Mouse (Mus musculus) embryonic facial prominence, embryonic 10.5 days (tissue): ENCODE results near the gene Tubd1. TPM values are rescaled to one million over a fixed set of nuclear protein-coding genes. Genes with fewer than 3 reads are reported as not detected.
"Not testable (repeated sequence)": the region's sequence is repeated elsewhere in the genome, so short reads cannot be mapped to it uniquely, and the experiment has no call there.

Experiments used
- DNase-seq: peaks from one replicate; pipeline ENCODE4 v3.0.0-alpha.2; 2017; ENCODE audit warnings: low spot score
- H3K27ac ChIP-seq: fragments of 300-500 bp; sonication (generic); replicated peaks from 2 replicates; pipeline ENCODE4 v1.5.1; 2016; ENCODE audit warnings: mild to moderate bottlenecking
- H3K27me3 ChIP-seq: fragments of 300-500 bp; sonication (generic); replicated peaks from 2 replicates; pipeline ENCODE4 v1.6.1; 2016; ENCODE audit warnings: low read depth, mild to moderate bottlenecking; ENCODE audit not compliant: poor library complexity, severe bottlenecking
- H3K36me3 ChIP-seq: fragments of 300-500 bp; sonication (generic); replicated peaks from 2 replicates; pipeline ENCODE4 v1.6.1; 2016; ENCODE audit warnings: mild to moderate bottlenecking, moderate library complexity
- H3K4me1 ChIP-seq: fragments of 300-500 bp; sonication (generic); 2 replicates; pipeline ENCODE4 v1.6.1; 2016
- H3K4me3 ChIP-seq: fragments of 300-500 bp; sonication (generic); 2 replicates; pipeline ENCODE4 v1.5.1; 2016; ENCODE audit warnings: mild to moderate bottlenecking, moderate library complexity
- H3K9me3 ChIP-seq: fragments of 300-500 bp; sonication (generic); 2 replicates; pipeline ENCODE4 v1.6.1; 2016; ENCODE audit warnings: mild to moderate bottlenecking
- WGBS: fragments of 180-500 bp; shearing (Covaris S2); methylation state at CpG from one replicate; pipeline ENCODE4 v1.1.7; 2016; 5-methylcytosine and 5-hydroxymethylcytosine counted together
- polyA plus RNA-seq: library from polyadenylated mRNA; unstranded; fragments of >200 nt; fragmentation: Nextera tagmentation; extraction: Ambion mirVana; gene quantifications from 2 replicates; pipeline ENCODE4 v1.2.1, GENCODE M21; 2016

Gene Tubd1
- 13.2 and 14.8 TPM in 2 replicates for polyA plus RNA-seq

DNA sequence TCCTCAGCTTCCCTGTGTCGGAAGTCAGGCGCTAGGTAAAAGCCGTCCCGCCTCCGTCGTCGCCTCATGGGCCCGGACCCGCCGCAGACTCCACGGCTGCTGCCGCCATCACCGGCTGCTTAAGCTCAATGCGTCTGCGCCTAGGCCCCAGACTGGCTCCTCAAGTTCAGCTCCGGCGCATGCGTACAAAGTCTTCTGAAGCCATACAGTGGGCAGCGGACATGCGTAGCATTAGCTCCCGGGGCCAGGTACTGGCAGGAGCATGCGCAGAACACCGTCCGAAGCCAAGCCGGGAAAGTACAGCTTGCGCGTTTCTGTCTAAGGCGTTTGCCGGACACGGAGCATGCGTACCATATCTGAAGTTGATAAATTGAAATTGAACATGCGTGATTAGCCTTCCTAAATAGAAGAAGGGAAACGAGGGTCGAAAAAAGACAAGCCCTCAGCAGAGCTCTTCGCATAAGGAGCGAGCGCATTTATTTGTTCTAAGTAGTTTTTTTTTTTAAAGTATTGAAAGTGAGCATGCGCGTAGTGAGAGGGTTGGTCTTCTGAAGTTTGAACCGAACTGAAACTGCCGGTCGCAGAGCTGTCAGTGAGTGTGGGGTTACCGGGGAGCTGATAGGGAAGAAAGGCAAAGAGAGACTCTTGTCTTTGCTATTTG is at the start of gene Tubd1, which contains the start of gene Rps6kb1:
Tubd1 (plus strand) TSS at position 353 of the 661 bp plus-strand sequence.
Rps6kb1 (minus strand) TSS at position 167 of the 661 bp plus-strand sequence.
- DNase-seq: peak; percentile 99
- peak within 1 kb of the TSS; percentile 93 for H3K27ac ChIP-seq
- H3K4me1 ChIP-seq: peaks cover 32% of the 10 kb centered on the region
- peaks cover 29% of the 10 kb centered on the region for H3K36me3 ChIP-seq
- WGBS: under 1% methylated on average over 43 of the region's 43 CpGs
- H3K4me3 ChIP-seq: peak within 1 kb of the TSS; percentile 100
- no peaks in the 10 kb centered on the region for H3K27me3 ChIP-seq
- no peaks in the 10 kb centered on the region for H3K9me3 ChIP-seq

DNA sequence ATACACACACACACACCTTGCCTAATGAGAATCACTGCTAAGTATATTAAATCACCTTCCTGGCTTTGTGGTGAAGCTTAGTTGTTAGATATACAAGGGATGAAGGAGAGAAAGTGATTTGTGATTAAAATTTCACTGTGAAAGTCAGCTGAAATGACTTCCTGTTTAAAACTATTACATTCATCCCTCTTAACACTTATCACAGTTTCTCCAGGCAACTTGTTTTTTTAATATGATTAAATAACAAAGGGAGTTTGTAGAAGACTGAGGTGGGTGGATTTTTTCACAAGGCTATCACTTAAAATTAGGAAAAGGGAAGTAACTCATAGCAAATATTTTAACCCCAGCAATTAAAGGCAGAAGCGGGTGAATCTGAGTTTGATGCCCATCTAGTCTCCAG is 47.4 kb upstream of the Tubd1 start:
- peaks cover 57% of the 10 kb centered on the region for H3K36me3 ChIP-seq
- WGBS: 85% methylated on average over 1 of the region's 1 CpGs
- no peak for DNase-seq

DNA sequence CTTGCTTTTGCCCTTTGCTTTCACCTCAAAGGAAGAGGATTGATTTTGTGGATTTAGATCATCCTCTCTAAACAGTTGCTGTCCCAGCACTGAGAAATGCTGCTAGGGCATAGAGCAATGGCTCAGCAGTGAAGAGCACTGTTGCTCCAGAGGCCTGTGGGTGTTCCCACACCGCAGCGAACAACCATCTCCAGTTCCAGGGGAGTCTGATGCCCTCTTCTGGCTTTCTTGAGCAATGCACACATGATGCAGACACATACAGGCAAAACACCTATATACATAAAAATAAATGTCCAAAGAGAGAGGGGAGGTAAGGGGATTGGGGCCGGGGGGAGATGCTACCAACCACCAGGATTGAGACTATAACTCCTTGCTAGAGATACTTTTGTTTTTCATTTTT is 46.9 kb upstream of the Tubd1 start:
- H3K36me3 ChIP-seq: peaks cover 57% of the 10 kb centered on the region
- H3K4me1 ChIP-seq: no peaks in the 10 kb centered on the region
- WGBS: 78% methylated on average over 3 of the region's 3 CpGs
- DNase-seq: no peak
- H3K27ac ChIP-seq: no peak overlapping the region
- H3K4me3 ChIP-seq: no peak overlapping the region
- H3K9me3 ChIP-seq: no peaks in the 10 kb centered on the region
- H3K27me3 ChIP-seq: no peaks in the 10 kb centered on the region

More for the DNA sequence above, 47.4 kb upstream of the Tubd1 start:
- Histone ChIP-seq H3K27me3 (no peaks in the 10 kb centered on the region), H3K4me3 (no peak overlapping the region), H3K4me1 (no peaks in the 10 kb centered on the region), H3K27ac (no peak overlapping the region), H3K9me3 (no peaks in the 10 kb centered on the region)

DNA sequence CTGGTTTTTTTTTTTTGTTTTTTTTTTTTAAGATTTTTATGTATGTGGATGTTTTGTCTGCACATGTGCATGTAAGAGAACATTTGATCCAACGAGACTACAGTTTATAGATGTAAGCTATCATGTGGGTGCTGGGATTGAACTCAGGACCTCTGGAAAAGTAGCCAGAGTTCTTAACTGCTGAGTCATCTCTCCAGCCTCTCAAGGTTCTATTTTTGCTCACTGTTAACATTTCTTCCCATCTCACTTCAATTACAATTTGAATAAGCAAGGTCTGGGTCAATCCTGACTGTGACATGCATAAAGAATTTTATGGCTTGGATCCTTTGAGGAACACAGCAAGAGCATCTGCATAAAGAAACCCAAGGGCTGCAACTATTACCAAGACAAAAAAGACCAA is 44.0 kb upstream of the Tubd1 start:
- Histone ChIP-seq H3K4me1 (no peaks in the 10 kb centered on the region), H3K9me3 (no peaks in the 10 kb centered on the region), H3K4me3 (no peak overlapping the region), H3K27me3 (no peaks in the 10 kb centered on the region), H3K27ac (no peak overlapping the region), H3K36me3 (peaks cover 79% of the 10 kb centered on the region)
- 93% methylated on average over 1 of the region's 1 CpGs for WGBS
- DNase-seq: no peak

DNA sequence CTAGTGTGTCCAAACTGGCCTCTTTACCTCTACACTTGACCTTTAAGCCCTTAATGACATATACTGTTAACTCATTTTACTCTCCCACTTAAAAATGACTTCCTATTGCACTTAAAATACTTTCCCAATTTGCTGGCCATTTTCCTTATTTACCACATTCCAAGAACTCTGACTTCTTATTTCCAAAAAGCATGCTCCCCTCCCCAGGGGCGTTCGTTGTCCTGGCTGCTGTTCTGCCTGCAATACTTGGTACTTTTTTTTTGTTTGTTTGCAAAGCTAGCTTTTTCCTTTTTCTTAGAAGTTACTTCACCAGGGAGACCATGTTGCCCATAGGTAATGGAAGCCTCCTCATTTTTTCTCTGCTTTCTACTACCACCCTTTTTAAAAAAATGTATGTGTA is 41.7 kb upstream of the Tubd1 start:
- Histone ChIP-seq H3K36me3 (peaks cover 84% of the 10 kb centered on the region), H3K4me3 (no peak overlapping the region), H3K27ac (no peak overlapping the region), H3K27me3 (no peaks in the 10 kb centered on the region), H3K4me1 (no peaks in the 10 kb centered on the region), H3K9me3 (no peaks in the 10 kb centered on the region)
- 89% methylated on average over 2 of the region's 2 CpGs for WGBS
- DNase-seq: no peak

DNA sequence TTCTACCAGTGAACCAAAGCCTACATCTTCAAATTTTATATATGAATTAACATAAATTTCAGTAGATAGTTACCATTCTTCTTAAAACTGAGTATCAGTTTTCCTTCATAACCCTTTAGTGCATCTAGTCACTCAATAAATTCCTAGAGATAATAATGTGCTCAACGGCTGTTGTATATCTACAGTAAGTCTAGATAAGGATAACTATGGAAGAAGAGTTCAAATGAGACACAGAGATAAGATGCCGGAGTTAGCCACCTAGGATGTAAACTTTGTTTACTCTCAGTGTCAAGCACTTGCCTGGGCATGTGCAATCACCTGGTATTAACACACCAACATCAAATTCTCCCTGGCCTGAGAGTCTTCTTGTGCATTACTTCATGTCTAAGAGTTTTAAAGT is 37.5 kb upstream of the Tubd1 start:
- H3K27me3 ChIP-seq: no peaks in the 10 kb centered on the region
- no peaks in the 10 kb centered on the region for H3K9me3 ChIP-seq
- H3K4me3 ChIP-seq: no peak overlapping the region
- H3K36me3 ChIP-seq: peaks cover 98% of the 10 kb centered on the region
- no peak for DNase-seq
- H3K27ac ChIP-seq: no peak overlapping the region
- 89% methylated on average over 2 of the region's 2 CpGs for WGBS
- H3K4me1 ChIP-seq: no peaks in the 10 kb centered on the region

DNA sequence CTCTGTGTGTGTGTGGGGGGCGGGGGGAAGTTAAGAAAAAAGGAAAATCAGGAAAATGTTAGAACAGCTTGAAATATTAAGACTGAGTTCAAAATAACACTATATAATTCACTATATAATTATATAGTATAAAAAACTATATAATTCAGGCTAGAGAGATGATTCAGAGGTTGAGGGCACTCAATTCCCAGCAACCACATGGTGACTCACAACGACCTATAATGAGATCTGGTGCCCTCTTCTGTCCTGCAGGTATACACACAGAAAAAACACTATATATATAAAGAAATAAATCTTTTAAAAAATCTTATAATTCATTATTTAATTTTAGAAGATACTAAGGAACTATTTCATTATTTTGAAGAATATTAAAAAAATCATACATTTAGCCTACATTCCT is 36.8 kb upstream of the Tubd1 start:
- H3K9me3 ChIP-seq: no peaks in the 10 kb centered on the region
- no peak for DNase-seq
- no peaks in the 10 kb centered on the region for H3K4me1 ChIP-seq
- peaks cover 98% of the 10 kb centered on the region for H3K36me3 ChIP-seq
- 87% methylated on average over 2 of the region's 2 CpGs for WGBS
- no peaks in the 10 kb centered on the region for H3K27me3 ChIP-seq
- no peak overlapping the region for H3K27ac ChIP-seq
- no peak overlapping the region for H3K4me3 ChIP-seq

DNA sequence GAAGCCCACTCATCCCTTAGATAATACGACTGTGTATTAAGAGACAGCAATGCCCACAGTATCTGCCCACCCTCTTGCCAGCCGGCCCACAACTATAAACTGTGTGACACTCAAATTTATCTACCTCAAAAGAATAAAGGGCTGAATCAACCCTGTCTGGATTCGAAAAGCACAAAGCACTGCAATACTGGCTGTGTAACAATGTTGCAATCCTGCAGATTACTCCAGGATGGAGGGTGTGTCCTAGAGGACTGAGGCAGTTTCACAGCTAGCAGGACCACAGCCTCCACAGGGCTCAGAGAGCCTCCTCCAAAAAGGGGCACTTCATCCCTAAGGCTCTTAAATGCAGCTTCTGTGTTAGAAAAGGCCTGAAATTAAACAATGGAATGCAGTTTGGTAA is 28.2 kb upstream of the Tubd1 start:
- Histone ChIP-seq H3K36me3 (peaks cover 95% of the 10 kb centered on the region), H3K9me3 (no peaks in the 10 kb centered on the region), H3K4me1 (no peaks in the 10 kb centered on the region), H3K27ac (no peak overlapping the region), H3K4me3 (no peak overlapping the region), H3K27me3 (no peaks in the 10 kb centered on the region)
- DNase-seq: no peak
- WGBS: 93% methylated on average over 3 of the region's 3 CpGs

DNA sequence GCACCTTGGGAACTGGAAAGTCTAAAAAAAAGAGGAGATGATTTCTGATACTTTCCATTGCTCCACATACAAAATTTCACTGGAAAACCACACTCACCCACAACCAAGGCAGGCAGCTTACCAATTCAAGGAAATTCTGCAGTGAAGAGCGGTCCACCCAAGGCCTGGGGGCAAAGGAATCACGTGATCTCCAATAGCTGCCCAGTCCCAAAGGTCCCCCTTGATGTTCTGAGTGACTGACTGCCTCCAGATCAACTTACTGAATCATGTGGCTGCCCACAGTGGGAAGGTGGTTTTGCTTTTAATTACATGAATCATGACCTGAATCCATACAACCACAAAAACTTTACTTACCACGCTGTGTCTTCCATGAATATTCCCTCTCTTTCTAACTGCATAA is 27.6 kb upstream of the Tubd1 start:
- Histone ChIP-seq H3K27me3 (no peaks in the 10 kb centered on the region), H3K36me3 (peaks cover 95% of the 10 kb centered on the region), H3K27ac (no peak overlapping the region), H3K4me3 (no peak overlapping the region), H3K4me1 (no peaks in the 10 kb centered on the region), H3K9me3 (no peaks in the 10 kb centered on the region)
- WGBS: 81% methylated on average over 3 of the region's 3 CpGs
- DNase-seq: no peak

DNA sequence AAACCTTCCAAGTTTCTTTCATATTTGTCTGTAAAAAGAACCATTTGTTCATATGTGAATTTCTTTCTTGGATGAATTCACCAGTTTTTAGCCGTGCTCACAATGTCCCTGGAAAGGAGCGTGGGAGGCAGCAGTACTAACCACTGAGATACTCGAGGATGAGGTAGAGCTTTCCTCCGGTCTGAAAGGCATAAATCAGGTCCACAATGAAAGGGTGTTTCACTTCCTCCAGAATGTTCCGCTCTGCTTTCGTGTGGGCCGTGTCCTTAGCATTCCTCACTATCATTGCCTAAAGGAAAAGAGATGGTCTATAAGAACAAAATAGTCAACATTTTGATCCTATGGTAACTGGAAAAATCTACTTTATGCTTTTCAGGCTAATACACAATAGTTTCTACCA is 25.0 kb upstream of the Tubd1 start:
- Histone ChIP-seq H3K27me3 (no peaks in the 10 kb centered on the region), H3K36me3 (peaks cover 95% of the 10 kb centered on the region), H3K4me1 (no peaks in the 10 kb centered on the region), H3K9me3 (no peaks in the 10 kb centered on the region), H3K4me3 (no peak overlapping the region), H3K27ac (no peak overlapping the region)
- WGBS: 93% methylated on average over 7 of the region's 7 CpGs
- no peak for DNase-seq

DNA sequence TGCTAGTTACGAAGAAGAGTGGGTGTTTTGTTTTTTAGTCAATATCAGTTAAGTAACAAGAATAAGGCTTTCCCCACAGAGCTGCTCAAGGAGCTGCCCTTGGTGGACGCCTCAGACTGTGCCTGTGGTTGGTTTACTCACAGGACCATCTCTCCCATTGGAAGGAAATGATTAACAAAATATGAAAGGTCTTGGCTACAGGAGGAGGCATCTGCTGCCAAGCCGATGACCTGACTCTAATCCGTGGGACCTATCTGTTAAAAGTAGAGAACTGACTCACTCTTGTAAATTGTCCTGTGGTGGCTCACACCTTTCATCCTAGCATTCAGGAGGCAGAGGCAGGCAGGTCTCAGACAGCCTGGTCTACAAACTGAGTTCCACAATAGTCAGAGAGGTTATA is 17.3 kb upstream of the Tubd1 start:
- H3K36me3 ChIP-seq: peaks cover 91% of the 10 kb centered on the region
- no peak overlapping the region for H3K27ac ChIP-seq
- no peaks in the 10 kb centered on the region for H3K4me1 ChIP-seq
- no peaks in the 10 kb centered on the region for H3K9me3 ChIP-seq
- H3K4me3 ChIP-seq: no peak overlapping the region
- DNase-seq: no peak
- no peaks in the 10 kb centered on the region for H3K27me3 ChIP-seq
- 89% methylated on average over 4 of the region's 4 CpGs for WGBS

DNA sequence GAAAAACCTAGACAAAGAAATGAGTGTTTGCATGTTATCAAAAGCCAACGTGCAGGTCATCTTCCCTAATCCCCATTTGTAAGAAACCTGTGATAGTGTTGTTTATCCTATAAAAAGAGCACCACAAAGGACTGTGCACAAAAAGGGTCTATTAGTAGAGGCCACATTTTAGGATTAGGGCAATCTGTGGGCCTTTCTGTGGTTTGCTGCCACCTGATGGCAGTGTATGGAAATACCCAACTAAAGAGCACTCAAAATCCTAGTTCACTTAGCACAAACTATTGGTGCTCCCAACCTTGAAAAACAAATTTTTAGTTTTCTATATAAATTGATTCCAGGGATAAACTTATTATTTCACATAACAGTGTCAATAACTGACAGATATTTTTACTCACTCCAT is 12.0 kb upstream of the Tubd1 start:
- peaks cover 72% of the 10 kb centered on the region for H3K36me3 ChIP-seq
- no peaks in the 10 kb centered on the region for H3K27me3 ChIP-seq
- no peaks in the 10 kb centered on the region for H3K4me1 ChIP-seq
- WGBS: 84% methylated on average over 1 of the region's 1 CpGs
- no peak for DNase-seq
- H3K9me3 ChIP-seq: no peaks in the 10 kb centered on the region
- H3K27ac ChIP-seq: no peak overlapping the region
- H3K4me3 ChIP-seq: no peak overlapping the region

DNA sequence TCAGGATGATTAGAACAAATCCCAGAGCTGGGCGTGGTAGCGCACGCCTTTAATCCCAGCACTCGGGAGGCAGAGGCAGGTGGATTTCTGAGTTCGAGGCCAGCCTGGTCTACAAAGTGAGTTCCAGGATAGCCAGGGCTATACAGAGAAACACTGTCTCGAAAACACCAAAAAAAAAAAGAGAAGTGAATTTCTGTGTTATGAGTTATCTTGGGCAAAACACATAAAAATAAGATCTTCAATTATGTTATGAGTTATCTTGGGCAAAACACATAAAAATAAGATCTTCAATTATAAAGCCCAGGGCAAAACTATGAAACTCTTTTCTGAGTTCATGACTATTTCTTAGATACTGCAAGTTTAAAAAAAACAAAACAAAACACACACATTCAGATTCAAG is 11.5 kb upstream of the Tubd1 start:
- 92% methylated on average over 6 of the region's 6 CpGs for WGBS
- not testable (repeated sequence) for H3K4me3 ChIP-seq, H3K4me1 ChIP-seq, H3K27me3 ChIP-seq, H3K9me3 ChIP-seq, DNase-seq, H3K27ac ChIP-seq
- H3K36me3 ChIP-seq: peaks cover 71% of the 10 kb centered on the region
